Mouse (Mus musculus): ENCODE measurements around the gene Olfr262. TPM values are rescaled to one million over a fixed set of nuclear protein-coding genes. Genes with fewer than 3 reads are reported as not detected.
"Not testable (repeated sequence)": the region's sequence is repeated elsewhere in the genome, so short reads cannot be mapped to it uniquely, and the experiment has no call there.

Gene Olfr262
- not detected in 2 replicates for polyA plus RNA-seq (2014; fragmentation: Nextera tagmentation; extraction: Ambion mirVana)

GRCm38 (mm10) chr19:12241559-12241958 is at the start of gene Olfr262:
Olfr262 (minus strand) TSS chr19:12241659.
- Histone ChIP-seq H3K27ac (ENCODE audit: low read depth, low read length) (no peak within 1 kb of the TSS), H3K36me3 (ENCODE audit: control insufficient read depth, insufficient read depth, low read length) (no peaks in the 10 kb centered on the region), H3K4me1 (ENCODE audit: control insufficient read depth, insufficient read depth, low read length) (no peaks in the 10 kb centered on the region), H3K9me3 (ENCODE audit: control insufficient read depth, low read length) (no peaks in the 10 kb centered on the region), H3K4me2 (replicated peaks; ENCODE audit: low read depth, low read length) (no peak within 1 kb of the TSS), H3K9ac (ENCODE audit: low read depth, low read length) (no peak within 1 kb of the TSS), H3K4me3 (ENCODE audit: low read length) (no peak within 1 kb of the TSS), H3K27me3 (ENCODE audit: control insufficient read depth, insufficient read depth, low read length) (no peaks in the 10 kb centered on the region)
- no peak for ATAC-seq (ENCODE audit: low FRiP score, low TSS enrichment)
- 82% methylated on average over 1 of the region's 1 CpGs for WGBS

DNA sequence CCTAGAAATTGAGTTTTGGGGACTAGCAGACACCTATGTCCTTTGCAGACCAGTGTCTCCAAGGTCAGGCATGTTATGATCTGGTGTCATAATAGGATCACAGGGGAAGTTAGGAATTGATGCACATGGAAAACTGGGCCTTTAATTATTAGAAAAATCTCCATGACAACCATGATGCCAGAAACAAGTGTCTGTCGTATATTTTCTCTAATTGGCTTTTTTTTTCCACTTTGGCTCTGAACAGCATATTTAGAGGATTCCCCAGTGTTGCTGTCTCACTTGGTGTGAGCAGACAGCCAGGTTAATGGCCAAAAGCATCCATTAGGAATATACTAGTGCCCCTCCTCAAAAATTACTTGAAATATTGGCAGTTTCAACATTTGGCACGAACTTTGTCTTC is 38.1 kb upstream of the Olfr262 start, which contains the start of gene Olfr1434:
Olfr1434 (plus strand) TSS at position 301 of the 400 bp plus-strand sequence.
- WGBS, result 78% methylated on average over 2 of the region's 2 CpGs
- Histone ChIP-seq H3K9me3 (ENCODE audit: control insufficient read depth, low read length) (no peaks in the 10 kb centered on the region), H3K36me3 (ENCODE audit: control insufficient read depth, insufficient read depth, low read length) (no peaks in the 10 kb centered on the region)

DNA sequence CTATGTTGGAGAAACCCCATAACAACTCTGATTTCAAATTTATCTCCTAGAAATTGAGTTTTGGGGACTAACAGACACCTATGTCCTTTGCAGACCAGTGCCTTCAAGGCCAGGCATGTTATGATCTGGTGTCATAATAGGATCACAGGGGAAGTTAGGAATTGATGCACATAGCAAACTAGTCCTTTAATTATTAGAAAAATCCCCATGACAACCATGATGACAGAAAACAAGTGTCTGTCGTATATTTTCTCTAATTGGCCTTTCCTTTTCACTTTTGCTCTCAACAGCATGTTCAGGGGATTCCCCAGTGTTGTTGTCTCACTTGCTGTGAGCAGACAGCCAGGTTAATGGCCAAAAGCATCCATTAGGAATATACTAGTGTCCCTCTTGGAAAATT is 19.3 kb upstream of the Olfr262 start, which contains the start of gene Olfr235:
Olfr235 (plus strand) TSS at position 301 of the 400 bp plus-strand sequence.
- no peak within 1 kb of the TSS for H3K4me3 ChIP-seq (ENCODE audit: low read length)
- no peaks in the 10 kb centered on the region for H3K9me3 ChIP-seq (ENCODE audit: control insufficient read depth, low read length)
- H3K4me2 ChIP-seq (replicated peaks; ENCODE audit: low read depth, low read length), result no peak within 1 kb of the TSS
- no peaks in the 10 kb centered on the region for H3K4me1 ChIP-seq (ENCODE audit: control insufficient read depth, insufficient read depth, low read length)
- 70% methylated on average over 1 of the region's 1 CpGs for WGBS
- no peak for ATAC-seq (ENCODE audit: low FRiP score, low TSS enrichment)
- no peak within 1 kb of the TSS for H3K9ac ChIP-seq (ENCODE audit: low read depth, low read length)
- no peaks in the 10 kb centered on the region for H3K36me3 ChIP-seq (ENCODE audit: control insufficient read depth, insufficient read depth, low read length)
- no peak within 1 kb of the TSS for H3K27ac ChIP-seq (ENCODE audit: low read depth, low read length)
- H3K27me3 ChIP-seq (ENCODE audit: control insufficient read depth, insufficient read depth, low read length), result no peaks in the 10 kb centered on the region

More for the DNA sequence above, 38.1 kb upstream of the Olfr262 start, which contains the start of gene Olfr1434:
- no peaks in the 10 kb centered on the region for H3K4me1 ChIP-seq (ENCODE audit: control insufficient read depth, insufficient read depth, low read length)
- H3K27me3 ChIP-seq (ENCODE audit: control insufficient read depth, insufficient read depth, low read length), result no peaks in the 10 kb centered on the region
- no peak within 1 kb of the TSS for H3K4me2 ChIP-seq (replicated peaks; ENCODE audit: low read depth, low read length)
- no peak within 1 kb of the TSS for H3K9ac ChIP-seq (ENCODE audit: low read depth, low read length)
- H3K4me3 ChIP-seq (ENCODE audit: low read length), result no peak within 1 kb of the TSS
- H3K27ac ChIP-seq (ENCODE audit: low read depth, low read length), result no peak within 1 kb of the TSS
- ATAC-seq (ENCODE audit: low FRiP score, low TSS enrichment), result no peak

GRCm38 (mm10) chr19:12232496-12232895 is 9.0 kb downstream of the Olfr262 start, which contains the start of gene Olfr1432:
Olfr1432 (minus strand) TSS chr19:12232596.
- ATAC-seq (ENCODE audit: low FRiP score, low TSS enrichment); H3K9me3 ChIP-seq (ENCODE audit: control insufficient read depth, low read length): not testable (repeated sequence)

GRCm38 (mm10) chr19:12200334-12200733 is 41.1 kb downstream of the Olfr262 start, which contains the start of gene Olfr1431:
Olfr1431 (plus strand) TSS chr19:12200634.
- Histone ChIP-seq H3K27ac (ENCODE audit: low read depth, low read length) (no peak within 1 kb of the TSS), H3K4me1 (ENCODE audit: control insufficient read depth, insufficient read depth, low read length) (no peaks in the 10 kb centered on the region), H3K27me3 (ENCODE audit: control insufficient read depth, insufficient read depth, low read length) (no peaks in the 10 kb centered on the region), H3K9me3 (ENCODE audit: control insufficient read depth, low read length) (no peaks in the 10 kb centered on the region), H3K4me3 (ENCODE audit: low read length) (no peak within 1 kb of the TSS), H3K9ac (ENCODE audit: low read depth, low read length) (no peak within 1 kb of the TSS), H3K36me3 (ENCODE audit: control insufficient read depth, insufficient read depth, low read length) (no peaks in the 10 kb centered on the region), H3K4me2 (replicated peaks; ENCODE audit: low read depth, low read length) (no peak within 1 kb of the TSS)
- no peak for ATAC-seq (ENCODE audit: low FRiP score, low TSS enrichment)
- 80% methylated on average over 1 of the region's 1 CpGs for WGBS

More at GRCm38 (mm10) chr19:12232496-12232895, 9.0 kb downstream of the Olfr262 start, which contains the start of gene Olfr1432:
- H3K4me3 ChIP-seq (ENCODE audit: low read length); H3K27ac ChIP-seq (ENCODE audit: low read depth, low read length); H3K36me3 ChIP-seq (ENCODE audit: control insufficient read depth, insufficient read depth, low read length); H3K27me3 ChIP-seq (ENCODE audit: control insufficient read depth, insufficient read depth, low read length); H3K4me1 ChIP-seq (ENCODE audit: control insufficient read depth, insufficient read depth, low read length); H3K4me2 ChIP-seq (replicated peaks; ENCODE audit: low read depth, low read length); H3K9ac ChIP-seq (ENCODE audit: low read depth, low read length): not testable (repeated sequence)

DNA sequence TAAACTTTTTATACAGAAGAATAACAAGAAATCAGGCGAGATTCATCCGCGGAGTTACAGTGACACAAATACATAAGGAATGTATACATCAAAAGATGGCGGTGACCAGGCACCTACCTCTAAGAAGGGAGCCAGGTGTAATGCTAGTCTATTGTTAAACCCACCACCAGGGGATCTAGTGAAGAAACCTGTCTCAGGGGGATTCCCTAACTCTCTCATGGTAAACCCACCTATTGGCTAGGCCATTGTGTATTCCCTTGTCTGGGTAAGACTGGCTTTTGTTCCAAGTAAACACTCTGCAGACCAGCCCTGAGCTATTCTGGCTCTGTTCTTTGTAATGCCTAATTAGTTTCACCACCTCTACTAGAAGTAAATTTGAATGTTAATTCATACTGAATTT is 42.4 kb downstream of the Olfr262 start:
- ATAC-seq (ENCODE audit: low FRiP score, low TSS enrichment); H3K36me3 ChIP-seq (ENCODE audit: control insufficient read depth, insufficient read depth, low read length); H3K9ac ChIP-seq (ENCODE audit: low read depth, low read length); H3K4me2 ChIP-seq (replicated peaks; ENCODE audit: low read depth, low read length); H3K4me1 ChIP-seq (ENCODE audit: control insufficient read depth, insufficient read depth, low read length); H3K4me3 ChIP-seq (ENCODE audit: low read length); H3K9me3 ChIP-seq (ENCODE audit: control insufficient read depth, low read length); H3K27me3 ChIP-seq (ENCODE audit: control insufficient read depth, insufficient read depth, low read length); H3K27ac ChIP-seq (ENCODE audit: low read depth, low read length): not testable (repeated sequence)
- 89% methylated on average over 4 of the region's 4 CpGs for WGBS

Other genes starting within 250 kb of the Olfr262 start
- gene Olfr1423, start 200.3 kb downstream of the Olfr262 start, polyA plus RNA-seq (2014; fragmentation: Nextera tagmentation; extraction: Ambion mirVana), result not detected in 2 replicates
- gene Olfr1424, start 179.0 kb downstream of the Olfr262 start, polyA plus RNA-seq (2014; fragmentation: Nextera tagmentation; extraction: Ambion mirVana), result not detected in 2 replicates
- not detected in 2 replicates for gene Olfr1425, start 163.9 kb downstream of the Olfr262 start, polyA plus RNA-seq (2014; fragmentation: Nextera tagmentation; extraction: Ambion mirVana)
- not detected in 2 replicates for gene Olfr1426, start 149.6 kb downstream of the Olfr262 start, polyA plus RNA-seq (2014; fragmentation: Nextera tagmentation; extraction: Ambion mirVana)
- gene Olfr1427, start 138.3 kb downstream of the Olfr262 start, polyA plus RNA-seq (2014; fragmentation: Nextera tagmentation; extraction: Ambion mirVana), result not detected in 2 replicates
- gene Olfr1428, start 125.8 kb downstream of the Olfr262 start, polyA plus RNA-seq (2014; fragmentation: Nextera tagmentation; extraction: Ambion mirVana), result not detected in 2 replicates
- not detected in 2 replicates for gene Olfr76, start 118.5 kb downstream of the Olfr262 start, polyA plus RNA-seq (2014; fragmentation: Nextera tagmentation; extraction: Ambion mirVana)
- not detected in 2 replicates for gene Olfr1555-ps1, start 71.5 kb downstream of the Olfr262 start, polyA plus RNA-seq (2014; fragmentation: Nextera tagmentation; extraction: Ambion mirVana)
- gene Olfr1431, start 41.0 kb downstream of the Olfr262 start, polyA plus RNA-seq (2014; fragmentation: Nextera tagmentation; extraction: Ambion mirVana), result not detected in 2 replicates
- gene Olfr1432, start 9.1 kb downstream of the Olfr262 start, polyA plus RNA-seq (2014; fragmentation: Nextera tagmentation; extraction: Ambion mirVana), result not detected in 2 replicates
- gene Olfr235, start 19.4 kb upstream of the Olfr262 start, polyA plus RNA-seq (2014; fragmentation: Nextera tagmentation; extraction: Ambion mirVana), result not detected in 2 replicates
- not detected in 2 replicates for gene Olfr1434, start 38.2 kb upstream of the Olfr262 start, polyA plus RNA-seq (2014; fragmentation: Nextera tagmentation; extraction: Ambion mirVana)
- gene Olfr1436, start 57.5 kb upstream of the Olfr262 start, polyA plus RNA-seq (2014; fragmentation: Nextera tagmentation; extraction: Ambion mirVana), result not detected in 2 replicates
- not detected in 2 replicates for gene Olfr1437, start 83.4 kb upstream of the Olfr262 start, polyA plus RNA-seq (2014; fragmentation: Nextera tagmentation; extraction: Ambion mirVana)
- not detected in 2 replicates for gene Olfr1438-ps1, start 94.3 kb upstream of the Olfr262 start, polyA plus RNA-seq (2014; fragmentation: Nextera tagmentation; extraction: Ambion mirVana)
- gene Olfr1440, start 145.6 kb upstream of the Olfr262 start, polyA plus RNA-seq (2014; fragmentation: Nextera tagmentation; extraction: Ambion mirVana), result not detected in 2 replicates
- not detected in 2 replicates for gene Olfr1441, start 175.8 kb upstream of the Olfr262 start, polyA plus RNA-seq (2014; fragmentation: Nextera tagmentation; extraction: Ambion mirVana)
- not detected in 2 replicates for gene Pfpl, start 186.2 kb upstream of the Olfr262 start, polyA plus RNA-seq (2014; fragmentation: Nextera tagmentation; extraction: Ambion mirVana)
- gene Mpeg1, start 219.1 kb upstream of the Olfr262 start, polyA plus RNA-seq (2014; fragmentation: Nextera tagmentation; extraction: Ambion mirVana), result 0.58 and 0.69 TPM in 2 replicates